Mouse (Mus musculus): Measurements from ENCODE around the gene Rybp.

DNA sequence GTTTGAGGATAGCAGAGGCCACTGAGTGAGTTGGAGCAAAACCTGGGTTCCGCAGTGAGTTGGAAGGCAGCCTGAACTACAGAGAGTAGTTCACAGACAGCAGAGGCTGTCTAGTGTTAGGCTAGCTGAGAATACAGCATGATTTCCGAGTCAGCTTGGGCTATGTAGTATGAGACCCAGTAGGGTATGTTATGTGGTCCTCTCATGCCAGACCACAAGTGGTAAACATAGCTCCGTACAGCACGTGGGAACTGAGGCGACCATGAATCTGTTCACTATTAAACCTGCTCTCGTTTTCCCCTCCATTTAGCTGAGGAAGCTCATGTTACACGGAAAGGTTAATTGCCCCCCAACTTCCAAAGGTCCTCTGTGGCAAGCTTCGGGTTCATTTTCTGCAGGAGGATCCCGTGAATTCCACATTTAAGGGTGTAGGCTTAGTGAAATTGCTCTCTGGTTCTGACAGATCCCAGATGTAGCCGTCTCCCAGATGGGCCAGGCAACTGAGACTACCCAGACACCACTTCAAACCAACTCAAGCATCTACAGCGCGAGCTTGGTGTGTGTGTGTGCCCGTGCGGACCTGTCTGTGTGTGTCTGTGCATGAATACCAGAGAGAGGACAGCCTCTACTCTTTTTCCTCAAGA lies 66.2 kb downstream of the Rybp start:
- TF ChIP-seq POLR2A (IDR thresholded peaks at IDR 0.05; ENCODE audit: borderline replicate concordance, low read depth, low read length), result no peak
- TF ChIP-seq CTCF (IDR thresholded peaks at IDR 0.05; ENCODE audit: low read depth, low read length), result no peak

All from bone marrow macrophage, adult 2 months (primary cell).